Mouse (Mus musculus): Measurements from ENCODE around the gene Homer3. TPM values are rescaled to one million over a fixed set of nuclear protein-coding genes. Genes with fewer than 3 reads are reported as not detected.
A peak's percentile ranks its signal among the peaks of the same experiment; 100 is the strongest.

Gene Homer3
- polyA plus RNA-seq, 1 experiment from 2014 or later = 4.9 TPM

DNA sequence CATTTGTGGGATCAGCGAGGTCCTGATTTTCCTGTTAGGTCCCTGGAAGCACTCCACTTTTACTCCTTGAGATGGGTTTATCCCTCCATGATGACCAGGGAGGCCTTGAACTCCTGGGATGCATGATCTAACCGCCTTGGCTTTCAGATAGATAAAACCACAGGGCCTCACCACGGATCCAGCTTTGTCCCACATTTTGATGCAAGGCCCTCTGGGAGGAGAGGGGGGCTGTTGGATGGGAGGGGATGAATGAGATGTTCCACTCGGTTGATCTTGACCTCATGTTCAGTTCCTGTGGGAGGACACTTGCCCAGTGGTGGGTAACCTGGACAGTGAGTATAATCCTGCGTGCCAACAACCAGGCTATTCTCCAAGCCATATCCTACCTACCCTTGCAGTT is 1.8 kb downstream of the Homer3 start:
- no peak overlapping the region for H3K4me2 ChIP-seq
- no peak overlapping the region for H3K4me3 ChIP-seq (replicated peaks)
- no peak overlapping the region for H3K9ac ChIP-seq
- no peaks in the 10 kb centered on the region for H3K9me3 ChIP-seq (replicated peaks)
- H3K36me3 ChIP-seq (replicated peaks) = peaks cover 18% of the 10 kb centered on the region
- WGBS (ENCODE audit: insufficient replicate concordance) = 52% methylated on average over 5 of the region's 5 CpGs
- no peak for ATAC-seq (ENCODE audit: insufficient read depth)
- no peak overlapping the region for H3K27ac ChIP-seq (replicated peaks)
- peaks cover 21% of the 10 kb centered on the region for H3K27me3 ChIP-seq
- peaks cover 34% of the 10 kb centered on the region for H3K4me1 ChIP-seq (replicated peaks)

DNA sequence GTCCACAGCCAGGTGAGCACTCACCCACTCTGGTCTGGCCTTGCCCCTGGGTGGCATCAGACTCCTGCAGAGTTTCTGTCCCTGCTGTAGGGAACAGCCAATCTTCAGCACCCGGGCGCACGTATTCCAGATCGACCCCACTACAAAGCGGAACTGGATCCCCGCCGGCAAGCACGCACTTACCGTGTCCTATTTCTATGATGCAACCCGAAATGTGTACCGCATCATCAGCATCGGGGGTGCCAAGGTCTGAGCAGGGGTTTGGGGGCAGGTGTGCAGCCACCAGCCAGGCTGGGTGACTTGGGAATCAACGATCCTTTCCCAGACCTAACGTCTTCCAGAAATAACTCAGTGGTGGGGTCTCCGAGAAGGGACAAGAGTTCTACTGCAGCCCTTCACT is 2.7 kb downstream of the Homer3 start:
- WGBS (ENCODE audit: insufficient replicate concordance) = 90% methylated on average over 15 of the region's 15 CpGs
- Histone ChIP-seq H3K9ac (no peak overlapping the region), H3K36me3 (replicated peaks) (peaks cover 18% of the 10 kb centered on the region), H3K27me3 (peaks cover 21% of the 10 kb centered on the region), H3K4me2 (no peak overlapping the region), H3K9me3 (replicated peaks) (no peaks in the 10 kb centered on the region), H3K4me3 (replicated peaks) (no peak overlapping the region), H3K4me1 (replicated peaks) (peaks cover 34% of the 10 kb centered on the region), H3K27ac (replicated peaks) (no peak overlapping the region)
- no peak for ATAC-seq (ENCODE audit: insufficient read depth)

DNA sequence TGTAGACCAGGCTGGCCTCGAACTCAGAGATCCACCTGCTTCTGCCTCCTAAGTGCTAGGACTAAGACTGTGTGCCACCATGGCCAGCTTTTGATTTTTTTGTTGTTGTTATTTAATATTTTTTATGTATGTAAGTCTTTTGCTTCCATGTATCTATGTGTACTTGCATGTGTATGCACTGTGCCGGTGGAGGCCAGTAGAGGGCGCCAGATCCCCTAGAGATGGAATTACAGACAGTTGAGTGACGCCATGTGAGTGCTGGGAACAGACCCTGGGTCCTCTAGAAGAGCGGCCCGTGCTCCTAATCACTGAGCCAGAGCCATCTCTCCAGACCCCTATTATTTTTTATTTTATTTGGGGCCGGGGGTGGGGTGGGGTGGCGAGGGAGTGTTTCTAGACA is 4.1 kb downstream of the Homer3 start:
- no peak overlapping the region for H3K9ac ChIP-seq
- no peak for ATAC-seq (ENCODE audit: insufficient read depth)
- no peaks in the 10 kb centered on the region for H3K9me3 ChIP-seq (replicated peaks)
- no peak overlapping the region for H3K27ac ChIP-seq (replicated peaks)
- 83% methylated on average over 8 of the region's 8 CpGs for WGBS (ENCODE audit: insufficient replicate concordance)
- H3K36me3 ChIP-seq (replicated peaks) = peaks cover 26% of the 10 kb centered on the region
- H3K27me3 ChIP-seq = peaks cover 20% of the 10 kb centered on the region
- no peak overlapping the region for H3K4me3 ChIP-seq (replicated peaks)
- H3K4me1 ChIP-seq (replicated peaks) = peaks cover 21% of the 10 kb centered on the region
- no peak overlapping the region for H3K4me2 ChIP-seq

DNA sequence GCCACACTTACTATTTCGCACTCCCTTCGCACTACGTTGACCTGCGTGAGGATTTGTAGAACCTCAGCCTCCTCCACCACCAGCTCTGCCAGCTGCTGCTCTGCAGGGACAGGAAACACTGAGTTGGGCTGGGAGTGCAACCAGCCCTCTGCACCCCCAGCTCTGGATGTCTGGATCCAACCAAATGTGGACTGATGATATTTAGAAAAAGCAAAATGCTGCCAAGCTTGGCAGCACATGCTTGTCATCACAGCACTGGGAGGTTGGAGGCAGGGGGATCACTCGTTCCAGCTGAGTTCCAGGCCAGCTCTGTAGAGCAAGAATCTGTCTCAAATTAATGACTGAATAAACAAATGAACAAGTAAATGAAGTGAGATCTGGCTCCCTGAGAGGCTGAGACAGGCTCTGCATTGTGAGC is 11.4 kb downstream of the Homer3 start:
- Histone ChIP-seq H3K36me3 (replicated peaks) (peaks cover 75% of the 10 kb centered on the region), H3K9ac (no peak overlapping the region), H3K9me3 (replicated peaks) (no peaks in the 10 kb centered on the region), H3K4me1 (replicated peaks) (no peaks in the 10 kb centered on the region), H3K27me3 (no peaks in the 10 kb centered on the region), H3K4me2 (no peak overlapping the region), H3K27ac (replicated peaks) (no peak overlapping the region), H3K4me3 (replicated peaks) (no peak overlapping the region)
- no peak for ATAC-seq (ENCODE audit: insufficient read depth)
- 66% methylated on average over 5 of the region's 5 CpGs for WGBS (ENCODE audit: insufficient replicate concordance)

DNA sequence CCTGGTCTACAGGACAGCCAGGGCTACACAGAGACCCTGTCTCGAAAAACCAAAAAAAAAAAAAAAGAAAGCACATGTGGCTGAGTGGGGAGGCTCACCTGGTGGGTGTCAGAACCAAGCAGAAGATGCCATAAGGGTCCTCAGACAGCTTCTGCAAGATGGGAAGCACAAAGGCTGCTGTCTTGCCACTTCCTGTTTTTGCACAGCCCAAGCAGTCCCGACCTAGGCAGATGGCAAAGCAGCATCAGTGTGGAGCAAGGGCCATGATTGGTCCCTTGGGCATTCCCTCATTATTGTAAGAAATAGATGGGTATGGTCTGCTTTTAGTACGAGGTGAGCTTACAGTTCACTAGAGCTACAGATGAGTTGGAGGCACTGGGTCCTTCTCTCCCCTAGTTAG is 18.3 kb downstream of the Homer3 start:
- H3K27ac ChIP-seq (replicated peaks) = no peak overlapping the region
- no peaks in the 10 kb centered on the region for H3K9me3 ChIP-seq (replicated peaks)
- H3K4me1 ChIP-seq (replicated peaks) = peaks cover 40% of the 10 kb centered on the region
- WGBS (ENCODE audit: insufficient replicate concordance) = 46% methylated on average over 3 of the region's 3 CpGs
- H3K36me3 ChIP-seq (replicated peaks) = peaks cover 58% of the 10 kb centered on the region
- H3K4me3 ChIP-seq (replicated peaks) = no peak overlapping the region
- H3K4me2 ChIP-seq = peak overlapping the region; percentile 82
- H3K27me3 ChIP-seq = no peaks in the 10 kb centered on the region
- H3K9ac ChIP-seq = no peak overlapping the region
- no peak for ATAC-seq (ENCODE audit: insufficient read depth)

DNA sequence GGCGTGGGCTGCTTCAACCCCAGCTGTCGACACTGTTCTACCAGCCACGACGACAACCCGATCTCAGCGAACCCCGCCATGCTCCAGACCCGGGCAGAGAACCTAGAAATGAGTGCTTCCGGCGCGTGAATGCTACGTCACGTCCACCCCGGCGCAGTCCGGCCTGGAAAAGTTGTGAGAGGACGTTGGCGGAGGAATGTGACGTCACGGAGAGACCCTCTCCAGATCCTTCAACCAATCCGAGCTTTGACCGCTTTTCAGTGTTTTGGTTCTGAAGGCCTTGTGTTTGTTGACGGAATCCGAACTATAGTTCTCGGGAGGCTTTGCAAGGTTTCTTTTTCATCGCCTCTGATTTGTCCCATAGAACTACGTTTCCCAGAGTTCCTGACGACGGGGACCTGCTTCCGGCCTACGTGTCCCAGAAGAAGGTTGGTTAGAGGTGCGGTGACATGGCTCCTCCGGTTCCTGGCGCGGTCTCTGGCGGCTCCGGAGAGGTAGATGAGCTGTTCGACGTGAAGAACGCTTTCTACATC is 19.8 kb downstream of the Homer3 start, which contains the start of the genes Ddx49 and Cope:
Ddx49 (minus strand) TSS at position 132 of the 533 bp plus-strand sequence.
Cope (plus strand) TSS at position 161 of the 533 bp plus-strand sequence.
- ATAC-seq (ENCODE audit: insufficient read depth) = peak; percentile 89
- under 1% methylated on average over 40 of the region's 40 CpGs for WGBS (ENCODE audit: insufficient replicate concordance)
- Histone ChIP-seq H3K27ac (replicated peaks) (peak within 1 kb of the TSS; percentile 71), H3K4me1 (replicated peaks) (peaks cover 40% of the 10 kb centered on the region), H3K27me3 (no peaks in the 10 kb centered on the region), H3K9me3 (replicated peaks) (no peaks in the 10 kb centered on the region), H3K36me3 (replicated peaks) (peaks cover 55% of the 10 kb centered on the region), H3K9ac (peak within 1 kb of the TSS; percentile 85), H3K4me3 (replicated peaks) (peak within 1 kb of the TSS; percentile 87), H3K4me2 (peak within 1 kb of the TSS; percentile 82)

DNA sequence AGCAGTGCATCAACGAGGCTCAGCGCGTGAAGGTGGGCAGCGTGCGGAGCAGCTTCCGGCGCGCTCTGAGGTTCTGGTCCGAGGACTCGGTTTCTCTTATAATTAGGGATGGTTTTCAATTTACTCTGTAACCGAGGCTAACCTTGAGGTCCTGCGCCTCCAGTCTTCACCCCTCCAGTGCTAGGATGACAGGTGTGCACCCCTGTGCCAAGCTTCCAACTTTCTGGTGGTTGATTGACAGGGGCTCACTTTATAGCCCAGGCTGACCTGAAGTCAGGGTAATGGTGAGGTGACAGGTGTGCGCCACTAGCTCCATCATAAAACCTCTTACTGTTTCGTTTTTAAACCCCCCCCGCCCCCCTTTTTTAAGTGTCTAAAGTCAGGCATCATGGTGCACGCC is 20.3 kb downstream of the Homer3 start:
- H3K27me3 ChIP-seq = no peaks in the 10 kb centered on the region
- H3K4me1 ChIP-seq (replicated peaks) = peaks cover 40% of the 10 kb centered on the region
- peak overlapping the region; percentile 82 for H3K4me2 ChIP-seq
- H3K27ac ChIP-seq (replicated peaks) = peak overlapping the region; percentile 71
- H3K9me3 ChIP-seq (replicated peaks) = no peaks in the 10 kb centered on the region
- peak overlapping the region; percentile 87 for H3K4me3 ChIP-seq (replicated peaks)
- H3K36me3 ChIP-seq (replicated peaks) = peaks cover 55% of the 10 kb centered on the region
- ATAC-seq (ENCODE audit: insufficient read depth) = no peak
- whole genome bisulfite sequencing (ENCODE audit: insufficient replicate concordance) = 3% methylated on average over 16 of the region's 16 CpGs
- peak overlapping the region; percentile 85 for H3K9ac ChIP-seq

DNA sequence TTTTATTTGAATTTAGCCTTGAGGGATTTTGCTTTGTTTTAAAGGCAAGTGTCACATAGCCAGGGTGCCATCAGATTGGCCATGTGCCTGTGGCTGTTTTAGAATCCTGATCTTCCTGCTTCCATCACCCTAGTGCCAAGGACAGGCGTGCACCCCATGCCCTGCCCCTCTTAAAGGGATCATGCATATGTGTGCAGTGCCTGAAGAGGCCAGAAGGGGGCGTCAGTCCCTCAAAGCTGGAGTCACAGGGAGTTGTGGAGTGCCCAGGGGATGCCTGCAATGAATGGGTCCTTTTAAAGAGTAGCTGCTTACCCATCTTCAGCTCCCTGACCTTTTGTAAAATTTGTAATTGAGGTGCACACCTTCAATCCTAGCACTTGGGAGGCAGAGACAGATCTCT is 26.7 kb downstream of the Homer3 start:
- Histone ChIP-seq H3K36me3 (replicated peaks) (peaks cover 85% of the 10 kb centered on the region), H3K27me3 (no peaks in the 10 kb centered on the region), H3K4me3 (replicated peaks) (no peak overlapping the region), H3K9me3 (replicated peaks) (no peaks in the 10 kb centered on the region), H3K4me1 (replicated peaks) (peaks cover 5% of the 10 kb centered on the region), H3K9ac (no peak overlapping the region), H3K4me2 (no peak overlapping the region), H3K27ac (replicated peaks) (no peak overlapping the region)
- 31% methylated on average over 2 of the region's 2 CpGs for WGBS (ENCODE audit: insufficient replicate concordance)
- ATAC-seq (ENCODE audit: insufficient read depth) = no peak

DNA sequence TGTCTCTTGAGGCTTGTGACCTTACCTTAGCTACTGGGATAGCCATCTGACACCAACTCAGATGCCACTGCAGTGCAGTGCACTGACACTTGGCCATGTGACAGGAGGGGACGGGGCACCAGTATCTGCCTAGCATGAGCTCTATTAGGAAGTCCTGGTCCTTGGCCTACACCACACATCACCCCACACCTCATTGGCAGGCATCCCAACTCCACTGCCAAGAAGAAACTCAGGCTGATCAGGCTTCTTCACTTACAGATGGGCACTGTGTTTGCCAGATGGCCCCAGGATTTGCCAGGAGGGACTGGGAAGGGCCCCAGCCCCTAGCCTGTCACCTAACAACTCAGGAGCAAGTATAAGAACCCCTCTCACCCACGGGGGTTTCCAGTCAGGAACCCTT is 30.8 kb downstream of the Homer3 start:
- H3K36me3 ChIP-seq (replicated peaks) = peaks cover 47% of the 10 kb centered on the region
- no peak overlapping the region for H3K4me3 ChIP-seq (replicated peaks)
- ATAC-seq (ENCODE audit: insufficient read depth) = no peak
- no peaks in the 10 kb centered on the region for H3K9me3 ChIP-seq (replicated peaks)
- peaks cover 10% of the 10 kb centered on the region for H3K4me1 ChIP-seq (replicated peaks)
- H3K4me2 ChIP-seq = no peak overlapping the region
- WGBS (ENCODE audit: insufficient replicate concordance) = 88% methylated on average over 2 of the region's 2 CpGs
- no peak overlapping the region for H3K27ac ChIP-seq (replicated peaks)
- no peak overlapping the region for H3K9ac ChIP-seq
- peaks cover 39% of the 10 kb centered on the region for H3K27me3 ChIP-seq

DNA sequence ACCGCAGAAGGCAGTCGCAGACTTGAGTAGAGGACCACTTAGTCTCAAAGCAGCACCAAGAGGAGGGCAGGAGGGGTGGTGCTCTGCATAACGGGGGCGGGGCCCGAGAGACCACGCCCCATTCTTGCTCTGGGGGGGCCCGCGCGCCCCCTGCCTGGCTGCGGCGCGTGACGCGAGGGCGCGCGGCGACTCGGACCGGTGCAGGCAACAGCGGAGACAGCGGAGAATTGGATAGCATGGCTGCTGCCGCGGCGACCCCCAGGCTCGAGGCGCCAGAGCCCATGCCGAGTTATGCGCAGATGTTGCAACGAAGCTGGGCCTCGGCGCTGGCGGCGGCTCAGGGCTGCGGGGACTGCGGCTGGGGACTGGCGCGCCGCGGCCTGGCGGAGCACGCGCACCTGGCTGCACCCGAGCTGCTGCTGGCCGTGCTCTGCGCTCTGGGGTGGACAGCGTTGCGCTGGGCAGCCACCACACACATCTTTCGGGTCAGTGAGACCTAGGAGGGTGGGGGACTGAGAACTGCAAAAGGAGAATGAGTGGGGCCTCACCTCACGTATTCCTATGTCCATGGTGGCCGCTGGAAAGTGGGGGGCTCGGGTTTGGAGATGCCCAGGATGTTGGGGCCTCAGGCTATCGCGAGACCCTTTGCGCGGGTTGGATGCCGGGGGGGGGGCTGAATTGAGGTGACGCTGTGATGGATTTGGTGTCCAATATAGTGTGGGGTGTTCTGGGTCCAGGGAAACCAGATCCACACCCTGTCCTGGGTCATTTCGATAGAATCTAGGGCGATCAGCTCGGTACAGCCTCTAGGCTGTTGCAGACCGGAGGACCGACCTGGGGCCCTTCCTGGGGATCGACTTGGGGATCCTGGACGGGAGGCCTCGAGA is 33.2 kb downstream of the Homer3 start, which contains the start of gene Cers1:
Cers1 (plus strand) TSS at position 152 of the 887 bp plus-strand sequence.
- no peak within 1 kb of the TSS for H3K27ac ChIP-seq (replicated peaks)
- H3K9me3 ChIP-seq (replicated peaks) = no peaks in the 10 kb centered on the region
- peaks cover 25% of the 10 kb centered on the region for H3K36me3 ChIP-seq (replicated peaks)
- no peak within 1 kb of the TSS for H3K9ac ChIP-seq
- peaks cover 50% of the 10 kb centered on the region for H3K27me3 ChIP-seq
- peak within 1 kb of the TSS; percentile 52 for H3K4me3 ChIP-seq (replicated peaks)
- 2% methylated on average over 65 of the region's 66 CpGs for WGBS (ENCODE audit: insufficient replicate concordance)
- H3K4me2 ChIP-seq = peak within 1 kb of the TSS; percentile 73
- peaks cover 10% of the 10 kb centered on the region for H3K4me1 ChIP-seq (replicated peaks)
- 0 out of 2 replicates have a peak, but pooled peaks have one; percentile 9 for ATAC-seq (ENCODE audit: insufficient read depth)

Measured in liver, embryonic 15.5 days (tissue).